Mouse (Mus musculus): Measurements from ENCODE around the gene Cog2.

DNA sequence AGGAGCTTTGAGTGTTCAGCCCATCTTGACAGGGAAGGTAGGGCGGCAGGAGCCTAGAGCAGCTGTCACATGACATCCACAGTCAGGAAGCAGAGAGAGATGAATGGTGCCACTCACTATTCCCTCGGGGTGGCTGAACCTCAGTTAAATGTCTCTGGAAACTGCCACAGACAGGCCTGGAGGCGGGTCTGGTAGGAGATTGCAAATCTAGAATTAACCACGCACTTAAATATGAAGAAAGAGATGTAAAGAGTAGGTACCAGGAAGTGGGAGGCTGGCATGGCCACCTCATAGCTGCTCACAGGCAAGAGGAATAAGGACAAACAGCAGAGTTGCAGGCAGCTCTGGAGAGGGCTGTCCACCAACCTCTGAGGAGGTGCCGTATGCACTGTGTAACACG is 3.4 kb upstream of the Cog2 start:
- TF ChIP-seq CTCF (IDR thresholded peaks at IDR 0.05; ENCODE audit: low read depth, low read length) (no peak), POLR2A (IDR thresholded peaks at IDR 0.05; ENCODE audit: borderline replicate concordance, low read depth, low read length) (no peak)
